Mouse (Mus musculus) heart, postnatal 0 days (tissue): Measurements from ENCODE around the gene Il1rap. TPM values are rescaled to one million over a fixed set of nuclear protein-coding genes. Genes with fewer than 3 reads are reported as not detected.

Source experiments
- ATAC-seq: fragments of 200-750 bp; cut with Nextera tagmentation; 2 replicates; pipeline ENCODE4 v1.8.0; 2017; ENCODE audit warnings: low read depth, moderate number of reproducible peaks, moderate library complexity; ENCODE audit not compliant: insufficient read depth
- DNase-seq: peaks from one replicate; pipeline ENCODE4 v3.0.0-alpha.2; 2016; ENCODE audit warnings: low spot score
- H3K27ac ChIP-seq: fragments of 300-500 bp; sonication (generic); 2 replicates; pipeline ENCODE4 v1.5.1; 2014; ENCODE audit warnings: low read depth, mild to moderate bottlenecking
- H3K27me3 ChIP-seq: fragments of 300-500 bp; sonication (generic); 2 replicates; pipeline ENCODE4 v1.6.1; 2014; ENCODE audit warnings: low read length, mixed read lengths; ENCODE audit not compliant: control insufficient read depth, insufficient read depth
- H3K36me3 ChIP-seq: fragments of 300-500 bp; sonication (generic); replicated peaks from 2 replicates; pipeline ENCODE4 v1.6.1; 2014; ENCODE audit warnings: low read length, mixed read lengths; ENCODE audit not compliant: control insufficient read depth, insufficient read depth
- H3K4me1 ChIP-seq: fragments of 300-500 bp; sonication (generic); 2 replicates; pipeline ENCODE4 v1.6.1; 2014; ENCODE audit warnings: antibody characterized with exemption; ENCODE audit not compliant: control insufficient read depth, insufficient read depth
- H3K4me2 ChIP-seq: fragments of 300-500 bp; sonication (generic); 2 replicates; pipeline ENCODE4 v1.6.1; 2014; ENCODE audit warnings: low read depth, mild to moderate bottlenecking, low read length, moderate library complexity
- H3K4me3 ChIP-seq: fragments of 300-500 bp; sonication (generic); 2 replicates; pipeline ENCODE4 v1.5.1; 2014; ENCODE audit warnings: low read depth, low read length
- H3K9ac ChIP-seq: fragments of 300-500 bp; sonication (generic); replicated peaks from 2 replicates; pipeline ENCODE4 v1.6.1; 2014; ENCODE audit warnings: low read depth, low read length, mixed read lengths
- H3K9me3 ChIP-seq: fragments of 300-500 bp; sonication (generic); replicated peaks from 2 replicates; pipeline ENCODE4 v1.6.1; 2016; ENCODE audit warnings: low read length; ENCODE audit not compliant: control insufficient read depth
- CTCF ChIP-seq: IDR thresholded peaks from 2 replicates; pipeline ENCODE4 v1.5.1; 2016; ENCODE audit warnings: antibody characterized with exemption, control low read depth, low read depth
- EP300 ChIP-seq: IDR thresholded peaks from 2 replicates; pipeline ENCODE4 v1.6.1; 2016; ENCODE audit warnings: antibody characterized with exemption, low read depth
- WGBS: fragments of 180-500 bp; shearing (Covaris S2); extraction: QIAGEN DNeasy Blood & Tissue Kit; methylation state at CpG from one replicate; pipeline ENCODE4 v1.1.7; 2014; 5-methylcytosine and 5-hydroxymethylcytosine counted together
- polyA plus RNA-seq: library from polyadenylated mRNA; unstranded; fragments of >200 nt; fragmentation: Nextera tagmentation; extraction: Ambion mirVana; gene quantifications from 2 replicates; pipeline ENCODE4 v1.2.1, GENCODE M21; 2015
- total RNA-seq: library from RNA; depleted of rRNA; stranded (reverse); fragments of >200 nt; gene quantifications from 2 replicates; pipeline ENCODE4 v1.2.3, GENCODE M21; 2014; ENCODE audit warnings: low replicate concordance

Gene Il1rap
- total and polyA plus RNA-seq, 2 experiments from 2014 or later: 1.7 to 4.0 TPM

DNA sequence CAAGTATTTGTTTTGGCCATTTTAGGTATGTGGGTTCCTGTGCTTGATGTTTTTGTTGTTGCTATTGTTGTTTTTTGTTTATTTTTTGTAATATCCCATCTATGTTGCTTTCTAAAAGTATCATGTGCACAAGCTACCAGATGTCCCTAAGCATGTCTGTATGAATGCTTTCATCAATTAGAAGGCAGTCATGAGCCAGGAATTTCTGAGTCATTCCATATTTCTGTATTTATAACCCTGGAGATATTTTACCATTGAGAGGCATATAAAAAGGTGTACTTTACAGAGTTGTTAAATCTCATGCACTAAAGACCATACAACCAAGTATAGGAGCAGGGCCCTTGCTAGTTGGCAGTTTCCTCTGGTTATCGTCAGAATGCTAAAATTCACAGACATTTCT, 41.6 kb downstream of the Il1rap start:
- H3K36me3 ChIP-seq: no peaks in the 10 kb centered on the region
- no peak overlapping the region for H3K9ac ChIP-seq
- DNase-seq: no peak
- H3K9me3 ChIP-seq: no peaks in the 10 kb centered on the region
- no peaks in the 10 kb centered on the region for H3K4me1 ChIP-seq
- no peak overlapping the region for H3K4me2 ChIP-seq
- WGBS: 86% methylated on average over 1 of the region's 1 CpGs
- H3K27me3 ChIP-seq: no peaks in the 10 kb centered on the region
- H3K4me3 ChIP-seq: no peak overlapping the region
- ATAC-seq: no peak
- H3K27ac ChIP-seq: no peak overlapping the region
- TF ChIP-seq EP300: no peak
- TF ChIP-seq CTCF: no peak

DNA sequence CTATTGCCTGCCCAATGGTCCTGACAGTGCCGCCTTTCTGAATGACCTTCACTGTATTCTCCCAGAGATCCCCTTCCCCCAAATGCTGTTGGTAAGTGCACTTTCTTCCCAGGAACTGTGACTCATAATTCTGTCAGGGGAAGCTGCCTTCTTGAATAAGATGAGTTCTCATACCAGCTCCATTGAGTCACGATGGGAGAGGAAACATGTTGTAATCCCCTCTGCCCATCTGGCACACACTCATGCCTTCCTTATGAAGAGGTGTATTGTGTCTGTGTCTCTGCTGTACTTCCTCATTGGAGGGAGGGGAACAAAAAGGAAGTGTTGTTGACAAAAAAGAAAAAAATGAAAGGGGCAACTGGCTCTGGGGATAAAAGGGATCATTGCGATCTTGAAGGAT, 44.6 kb downstream of the Il1rap start:
- Histone ChIP-seq H3K4me1 (no peaks in the 10 kb centered on the region), H3K27ac (no peak overlapping the region), H3K27me3 (no peaks in the 10 kb centered on the region), H3K4me3 (no peak overlapping the region), H3K36me3 (no peaks in the 10 kb centered on the region), H3K9me3 (no peaks in the 10 kb centered on the region), H3K4me2 (no peak overlapping the region), H3K9ac (no peak overlapping the region)
- DNase-seq (no peak), ATAC-seq (no peak)
- TF ChIP-seq CTCF (no peak), EP300 (no peak)
- 64% methylated on average over 3 of the region's 3 CpGs for WGBS

- WGBS: 44% methylated on average over 2 of the region's 2 CpGs
- TF ChIP-seq CTCF (no peak), EP300 (no peak)
- DNase-seq (no peak), ATAC-seq (no peak)
- Histone ChIP-seq H3K4me2 (no peak overlapping the region), H3K4me3 (no peak overlapping the region), H3K9ac (no peak overlapping the region), H3K36me3 (no peaks in the 10 kb centered on the region), H3K27ac (no peak overlapping the region), H3K9me3 (no peaks in the 10 kb centered on the region), H3K27me3 (no peaks in the 10 kb centered on the region), H3K4me1 (no peaks in the 10 kb centered on the region)
Measured at GRCm38 (mm10) chr16:26634800-26635199, 53.3 kb downstream of the Il1rap start.

DNA sequence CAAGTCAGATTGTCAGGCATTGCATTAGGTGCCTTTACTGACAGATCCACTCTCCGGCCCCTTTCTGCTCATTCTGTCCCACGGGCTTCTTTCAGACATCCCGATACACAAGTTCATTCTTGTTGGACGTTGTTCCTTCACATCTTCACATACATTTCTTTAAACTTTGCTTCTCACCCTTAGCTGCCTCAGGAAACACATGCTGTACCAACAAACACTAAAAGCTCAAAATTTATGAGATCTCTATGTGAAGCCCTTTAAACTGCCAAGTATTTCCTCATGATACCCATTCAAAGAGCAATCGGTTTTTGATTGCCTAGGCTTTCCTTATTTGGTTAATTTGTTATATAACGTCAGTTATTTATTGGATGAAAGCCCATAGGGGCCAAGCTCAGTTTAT, 61.6 kb downstream of the Il1rap start:
- Histone ChIP-seq H3K9ac (no peak overlapping the region), H3K4me2 (no peak overlapping the region), H3K27me3 (no peaks in the 10 kb centered on the region), H3K27ac (no peak overlapping the region), H3K4me1 (no peaks in the 10 kb centered on the region), H3K9me3 (no peaks in the 10 kb centered on the region), H3K4me3 (no peak overlapping the region), H3K36me3 (no peaks in the 10 kb centered on the region)
- TF ChIP-seq CTCF (no peak), EP300 (no peak)
- WGBS: 73% methylated on average over 6 of the region's 6 CpGs
- ATAC-seq (no peak), DNase-seq (no peak)

GRCm38 (mm10) chr16:26646066-26646465, 64.6 kb downstream of the Il1rap start:
- WGBS: 22% methylated on average over 2 of the region's 2 CpGs
- H3K9ac ChIP-seq: no peak overlapping the region
- no peak overlapping the region for H3K4me2 ChIP-seq
- ATAC-seq: no peak
- TF ChIP-seq EP300 (no peak), CTCF (no peak)
- no peaks in the 10 kb centered on the region for H3K36me3 ChIP-seq
- no peaks in the 10 kb centered on the region for H3K9me3 ChIP-seq
- H3K27me3 ChIP-seq: no peaks in the 10 kb centered on the region
- H3K27ac ChIP-seq: no peak overlapping the region
- no peaks in the 10 kb centered on the region for H3K4me1 ChIP-seq
- DNase-seq: no peak
- no peak overlapping the region for H3K4me3 ChIP-seq

DNA sequence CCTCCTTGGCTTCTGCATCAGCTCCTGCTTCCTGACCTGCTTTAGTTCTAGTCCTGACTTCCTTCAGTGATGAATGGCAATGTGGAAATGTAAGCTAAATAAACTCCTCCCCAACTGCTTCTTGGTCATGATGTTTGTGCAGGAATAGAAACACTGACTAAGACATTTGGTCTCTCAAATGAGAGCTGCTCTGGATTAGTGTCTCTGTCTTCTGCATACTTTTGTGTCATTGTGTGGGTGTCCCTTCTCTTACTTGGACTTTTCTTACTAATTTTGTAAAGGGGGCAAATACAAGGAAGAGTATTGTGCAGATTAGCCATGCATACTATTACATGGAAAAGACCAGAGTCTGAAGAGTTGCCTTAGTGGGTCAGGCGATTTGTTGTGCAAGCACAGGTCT, 65.5 kb downstream of the Il1rap start:
- WGBS: 55% methylated on average over 1 of the region's 1 CpGs
- no peak overlapping the region for H3K4me3 ChIP-seq
- H3K27ac ChIP-seq: no peak overlapping the region
- H3K4me2 ChIP-seq: no peak overlapping the region
- no peak for DNase-seq
- no peaks in the 10 kb centered on the region for H3K36me3 ChIP-seq
- no peak for TF ChIP-seq EP300
- no peak for TF ChIP-seq CTCF
- no peaks in the 10 kb centered on the region for H3K4me1 ChIP-seq
- H3K27me3 ChIP-seq: no peaks in the 10 kb centered on the region
- ATAC-seq: no peak
- no peaks in the 10 kb centered on the region for H3K9me3 ChIP-seq
- H3K9ac ChIP-seq: no peak overlapping the region
